Mouse (Mus musculus): ENCODE results near the gene Fosl1. TPM values are rescaled to one million over a fixed set of nuclear protein-coding genes. Genes with fewer than 3 reads are reported as not detected.

Gene Fosl1
- polyA plus RNA-seq, 1 experiment = 15.4 TPM

- H3K4me3 ChIP-seq = no peak overlapping the region
- no peaks in the 10 kb centered on the region for H3K79me2 ChIP-seq (ENCODE audit: control insufficient read depth, insufficient read depth)
- H3K4me2 ChIP-seq (ENCODE audit: low read depth) = no peak overlapping the region
- no peak overlapping the region for H3ac ChIP-seq (ENCODE audit: control insufficient read depth, insufficient read length)
- TF ChIP-seq E2F4 (IDR thresholded peaks at IDR 0.05; ENCODE audit: insufficient read depth) (no peak), USF1 (IDR thresholded peaks at IDR 0.05; ENCODE audit: low read depth) (no peak), POLR2AphosphoS2 (IDR thresholded peaks at IDR 0.05; ENCODE audit: insufficient read length, low read depth) (no peak)
- no peaks in the 10 kb centered on the region for H3K27me3 ChIP-seq (ENCODE audit: control insufficient read depth, insufficient read depth, insufficient read length)
- no peaks in the 10 kb centered on the region for H3K36me3 ChIP-seq (ENCODE audit: control insufficient read depth, insufficient read depth)
Observed at GRCm38 (mm10) chr19:5407133-5407532, 40.2 kb upstream of the Fosl1 start.

DNA sequence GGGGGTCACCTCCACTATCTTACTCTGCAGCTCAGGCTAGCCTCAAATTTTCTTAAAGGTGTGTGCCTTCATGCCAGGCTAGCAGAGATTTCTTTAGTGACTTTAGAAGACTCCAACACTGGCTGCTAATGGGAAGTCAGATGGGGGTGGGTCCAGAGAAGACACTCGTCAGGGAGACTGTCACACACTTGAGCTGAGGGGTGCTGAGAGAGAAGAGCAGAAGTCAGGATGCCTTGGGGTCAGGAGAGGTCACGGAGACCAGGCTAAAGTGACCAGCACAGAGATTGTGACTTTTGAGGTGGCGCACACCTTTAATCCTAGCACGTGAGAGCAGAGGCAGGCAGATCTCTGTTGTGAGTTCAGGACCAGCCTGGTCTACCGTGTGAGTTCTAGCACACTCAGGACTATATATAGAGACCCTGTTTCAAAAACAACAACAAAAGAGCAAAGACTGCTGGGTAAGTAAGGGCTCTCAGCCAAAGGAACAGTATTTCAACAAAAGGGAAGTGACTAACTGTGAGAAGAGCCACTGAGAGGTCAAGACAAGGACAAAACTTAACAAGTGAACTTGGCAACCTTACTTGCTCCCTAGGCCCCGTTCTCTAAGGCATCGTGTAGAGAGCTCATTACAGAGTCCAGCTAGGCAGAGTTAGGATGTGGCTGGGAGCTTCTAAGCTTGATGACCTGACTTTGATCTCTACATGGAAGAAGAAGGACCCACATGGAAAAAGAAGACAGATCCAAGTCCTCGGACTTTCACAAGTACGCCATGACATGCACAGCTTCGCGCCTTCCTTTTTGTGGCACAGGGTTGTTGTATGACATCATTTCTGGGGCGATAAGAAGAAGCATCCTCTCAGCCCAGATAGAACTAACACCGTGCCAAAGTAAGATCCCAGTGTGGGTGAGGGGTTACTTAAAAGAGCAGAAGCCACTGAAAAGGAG is 39.0 kb upstream of the Fosl1 start:
- Histone ChIP-seq H3K36me3 (ENCODE audit: control insufficient read depth, insufficient read depth) (no peaks in the 10 kb centered on the region), H3K4me3 (no peak overlapping the region), H3ac (ENCODE audit: control insufficient read depth, insufficient read length) (no peak overlapping the region), H3K27me3 (ENCODE audit: control insufficient read depth, insufficient read depth, insufficient read length) (no peaks in the 10 kb centered on the region), H3K79me2 (ENCODE audit: control insufficient read depth, insufficient read depth) (no peaks in the 10 kb centered on the region), H3K4me2 (ENCODE audit: low read depth) (no peak overlapping the region)
- TF ChIP-seq POLR2A (IDR thresholded peaks at IDR 0.05; ENCODE audit: insufficient read length, low read depth) (no peak), TCF3 (IDR thresholded peaks at IDR 0.05; ENCODE audit: insufficient read length, low read depth) (no peak), REST (IDR thresholded peaks at IDR 0.05; ENCODE audit: insufficient read depth, insufficient read length) (no peak), MAX (IDR thresholded peaks at IDR 0.05; ENCODE audit: low read depth) (no peak), E2F4 (IDR thresholded peaks at IDR 0.05; ENCODE audit: insufficient read depth) (no peak), POLR2AphosphoS2 (IDR thresholded peaks at IDR 0.05; ENCODE audit: insufficient read length, low read depth) (no peak), SRF (IDR thresholded peaks at IDR 0.05; ENCODE audit: control insufficient read depth, insufficient read length, low read depth) (no peak), USF1 (IDR thresholded peaks at IDR 0.05; ENCODE audit: low read depth) (no peak), CEBPB (IDR thresholded peaks at IDR 0.05; ENCODE audit: insufficient read depth, poor library complexity, severe bottlenecking) (no peak), MYOD1 (IDR thresholded peaks at IDR 0.05; ENCODE audit: control insufficient read depth in 1 of 3, insufficient read length in 2 of 3, low read depth in 2 of 3) (no peak), MYOG (IDR thresholded peaks at IDR 0.05; ENCODE audit: control insufficient read depth in 1 of 3, insufficient read depth in 1 of 3, insufficient read length in 2 of 3, low read depth in 2 of 3) (no peak), TCF12 (IDR thresholded peaks at IDR 0.05; ENCODE audit: insufficient read depth, poor library complexity, severe bottlenecking) (no peak)

GRCm38 (mm10) chr19:5409068-5409467 is 38.3 kb upstream of the Fosl1 start:
- H3ac ChIP-seq (ENCODE audit: control insufficient read depth, insufficient read length) = no peak overlapping the region
- TF ChIP-seq MAX (IDR thresholded peaks at IDR 0.05; ENCODE audit: low read depth) = no peak
- TF ChIP-seq SRF (IDR thresholded peaks at IDR 0.05; ENCODE audit: control insufficient read depth, insufficient read length, low read depth) = no peak
- no peak for TF ChIP-seq REST (IDR thresholded peaks at IDR 0.05; ENCODE audit: insufficient read depth, insufficient read length)
- no peak overlapping the region for H3K4me3 ChIP-seq
- H3K79me2 ChIP-seq (ENCODE audit: control insufficient read depth, insufficient read depth) = no peaks in the 10 kb centered on the region
- no peaks in the 10 kb centered on the region for H3K27me3 ChIP-seq (ENCODE audit: control insufficient read depth, insufficient read depth, insufficient read length)
- no peak overlapping the region for H3K4me2 ChIP-seq (ENCODE audit: low read depth)
- H3K36me3 ChIP-seq (ENCODE audit: control insufficient read depth, insufficient read depth) = no peaks in the 10 kb centered on the region

GRCm38 (mm10) chr19:5410641-5411040 is 36.7 kb upstream of the Fosl1 start:
- Histone ChIP-seq H3K4me3 (no peak overlapping the region), H3K27me3 (ENCODE audit: control insufficient read depth, insufficient read depth, insufficient read length) (no peaks in the 10 kb centered on the region), H3K36me3 (ENCODE audit: control insufficient read depth, insufficient read depth) (no peaks in the 10 kb centered on the region), H3K79me2 (ENCODE audit: control insufficient read depth, insufficient read depth) (no peaks in the 10 kb centered on the region), H3ac (ENCODE audit: control insufficient read depth, insufficient read length) (no peak overlapping the region), H3K4me2 (ENCODE audit: low read depth) (no peak overlapping the region)
- TF ChIP-seq MYOG (IDR thresholded peaks at IDR 0.05; ENCODE audit: control insufficient read depth in 1 of 3, insufficient read depth in 1 of 3, insufficient read length in 2 of 3, low read depth in 2 of 3) (no peak), REST (IDR thresholded peaks at IDR 0.05; ENCODE audit: insufficient read depth, insufficient read length) (no peak), CEBPB (IDR thresholded peaks at IDR 0.05; ENCODE audit: insufficient read depth, poor library complexity, severe bottlenecking) (no peak), TCF12 (IDR thresholded peaks at IDR 0.05; ENCODE audit: insufficient read depth, poor library complexity, severe bottlenecking) (no peak), SRF (IDR thresholded peaks at IDR 0.05; ENCODE audit: control insufficient read depth, insufficient read length, low read depth) (no peak), USF1 (IDR thresholded peaks at IDR 0.05; ENCODE audit: low read depth) (no peak)

GRCm38 (mm10) chr19:5411961-5412360 is 35.4 kb upstream of the Fosl1 start:
- no peak for TF ChIP-seq TCF12 (IDR thresholded peaks at IDR 0.05; ENCODE audit: insufficient read depth, poor library complexity, severe bottlenecking)
- no peak for TF ChIP-seq SRF (IDR thresholded peaks at IDR 0.05; ENCODE audit: control insufficient read depth, insufficient read length, low read depth)
- TF ChIP-seq POLR2AphosphoS2 (IDR thresholded peaks at IDR 0.05; ENCODE audit: insufficient read length, low read depth) = no peak
- peak in 1 of 3 experiments; percentile 58 for TF ChIP-seq MYOD1 (IDR thresholded peaks at IDR 0.05; ENCODE audit: control insufficient read depth in 1 of 3, insufficient read length in 2 of 3, low read depth in 2 of 3)
- no peak for TF ChIP-seq MAX (IDR thresholded peaks at IDR 0.05; ENCODE audit: low read depth)
- peak in 2 of 3 experiments; percentile 35 to 76 for TF ChIP-seq MYOG (IDR thresholded peaks at IDR 0.05; ENCODE audit: control insufficient read depth in 1 of 3, insufficient read depth in 1 of 3, insufficient read length in 2 of 3, low read depth in 2 of 3)
- TF ChIP-seq E2F4 (IDR thresholded peaks at IDR 0.05; ENCODE audit: insufficient read depth) = no peak
- no peak for TF ChIP-seq POLR2A (IDR thresholded peaks at IDR 0.05; ENCODE audit: insufficient read length, low read depth)
- TF ChIP-seq TCF3 (IDR thresholded peaks at IDR 0.05; ENCODE audit: insufficient read length, low read depth) = no peak
- TF ChIP-seq REST (IDR thresholded peaks at IDR 0.05; ENCODE audit: insufficient read depth, insufficient read length) = no peak
- peak; percentile 43 for TF ChIP-seq USF1 (IDR thresholded peaks at IDR 0.05; ENCODE audit: low read depth)
- TF ChIP-seq CEBPB (IDR thresholded peaks at IDR 0.05; ENCODE audit: insufficient read depth, poor library complexity, severe bottlenecking) = no peak
- no peak overlapping the region for H3ac ChIP-seq (ENCODE audit: control insufficient read depth, insufficient read length)
- H3K4me3 ChIP-seq = no peak overlapping the region
- H3K36me3 ChIP-seq (ENCODE audit: control insufficient read depth, insufficient read depth) = no peaks in the 10 kb centered on the region
- peak overlapping the region; percentile 39 for H3K4me2 ChIP-seq (ENCODE audit: low read depth)
- no peaks in the 10 kb centered on the region for H3K27me3 ChIP-seq (ENCODE audit: control insufficient read depth, insufficient read depth, insufficient read length)
- H3K79me2 ChIP-seq (ENCODE audit: control insufficient read depth, insufficient read depth) = no peaks in the 10 kb centered on the region

Measured in myocyte (in vitro differentiated cells).